Mouse (Mus musculus): ENCODE data around the gene Ralgapb.
A peak's percentile ranks its signal among the peaks of the same experiment; 100 is the strongest.
"Not testable (repeated sequence)": the region's sequence is repeated elsewhere in the genome, so short reads cannot be mapped to it uniquely, and the experiment has no call there.

Ralgapb gene

GRCm38 (mm10) chr2:158409595-158410021 lies at the start of gene Ralgapb:
Gene Ralgapb (plus strand): TSS chr2:158409848.
- DNase-seq (ENCODE audit: low spot score): peak; percentile 98

DNA sequence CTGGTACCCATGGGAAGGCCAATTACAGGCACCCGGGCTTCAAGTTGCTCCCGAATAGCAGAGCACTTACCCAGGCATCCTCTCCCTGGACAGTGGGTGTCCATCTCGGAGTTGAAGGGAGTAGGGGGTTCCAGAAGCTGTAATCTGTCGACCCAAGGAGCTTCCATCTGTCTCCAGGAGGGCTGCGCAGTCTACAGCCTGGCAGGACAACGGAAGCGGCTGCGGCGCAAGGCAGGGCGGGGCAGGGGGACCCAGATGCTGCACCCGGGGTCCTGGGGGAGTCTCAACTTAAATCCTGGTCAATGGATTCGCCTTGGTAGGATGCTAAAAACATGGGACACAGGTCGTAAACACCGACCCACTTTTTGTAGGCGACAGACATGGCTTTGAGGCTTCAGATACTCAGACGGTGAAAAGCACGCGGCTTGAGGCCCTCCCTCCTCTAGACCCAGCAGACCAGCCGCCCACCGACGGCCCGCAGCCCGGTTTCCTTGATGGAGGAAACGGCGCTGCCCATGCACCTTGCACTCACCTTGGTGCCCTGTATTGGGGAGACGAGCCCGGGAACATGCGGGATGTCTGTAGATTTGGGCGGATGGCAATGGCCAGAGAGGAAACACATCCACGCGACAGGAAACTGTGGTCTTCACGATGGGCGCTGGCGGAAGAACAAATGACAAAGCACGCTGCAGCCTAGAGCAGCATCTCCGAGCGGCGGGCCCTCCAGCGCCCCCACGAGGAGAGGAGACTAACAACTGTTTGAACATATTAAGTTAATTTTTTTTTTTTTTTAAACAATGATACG lies 48.6 kb upstream of the Ralgapb start:
- peak; percentile 68 for DNase-seq (ENCODE audit: low spot score)

DNA sequence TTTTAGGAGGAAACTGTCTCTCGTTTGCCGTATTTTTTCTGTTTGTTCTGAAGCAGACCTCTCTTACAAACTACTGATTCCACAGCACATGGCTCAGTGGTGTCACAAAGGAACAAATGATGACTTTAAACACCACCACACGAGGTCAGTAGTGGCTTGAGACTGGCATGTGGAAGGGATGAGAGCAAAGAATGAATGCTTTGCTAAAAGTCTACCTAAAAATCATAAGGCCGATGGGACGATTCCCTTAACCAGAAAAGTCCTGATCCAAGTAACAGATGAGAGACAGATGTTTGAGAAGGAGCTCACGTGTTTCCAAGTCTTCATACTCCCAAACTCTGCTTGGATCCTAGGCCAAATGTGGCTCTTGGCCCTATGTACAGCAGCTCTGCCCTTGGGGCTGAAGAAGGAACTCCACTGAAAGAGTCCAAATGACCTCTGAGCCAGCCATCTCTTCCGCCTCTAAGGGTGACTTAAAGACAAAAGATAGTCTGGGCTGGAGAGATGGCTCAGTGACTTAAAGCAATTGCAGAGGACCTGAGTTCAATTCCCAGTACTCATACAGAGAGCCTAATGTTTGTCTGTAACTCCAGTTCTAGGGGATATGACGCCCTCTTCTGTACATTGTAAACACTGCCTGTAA lies 47.8 kb upstream of the Ralgapb start:
- DNase-seq (ENCODE audit: low spot score): no peak

GRCm38 (mm10) chr2:158364175-158364574 lies 45.5 kb upstream of the Ralgapb start:
- no peak for DNase-seq (ENCODE audit: low spot score)

GRCm38 (mm10) chr2:158365099-158365850 lies 44.4 kb upstream of the Ralgapb start:
- DNase-seq (ENCODE audit: low spot score): no peak

DNA sequence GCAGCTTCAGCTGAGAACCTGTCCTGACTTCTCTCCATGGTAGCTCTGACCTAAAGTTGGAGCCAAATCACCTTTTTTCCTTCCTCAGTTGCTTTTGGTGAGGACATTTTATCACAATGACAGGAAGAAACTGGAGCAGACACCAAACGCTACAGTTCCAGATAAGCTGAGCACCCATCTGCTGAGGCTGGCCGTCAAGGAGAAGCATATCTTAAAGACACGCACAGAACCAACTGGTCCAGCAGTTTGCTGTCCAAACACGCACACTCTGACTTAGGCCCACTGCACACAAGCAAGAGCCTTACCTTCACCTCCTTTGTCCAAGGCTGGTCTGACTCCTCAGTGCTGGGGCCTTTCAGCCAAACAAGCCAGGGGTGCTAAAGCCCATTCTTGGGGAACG lies 42.0 kb upstream of the Ralgapb start:
- no peak for DNase-seq (ENCODE audit: low spot score)

DNA sequence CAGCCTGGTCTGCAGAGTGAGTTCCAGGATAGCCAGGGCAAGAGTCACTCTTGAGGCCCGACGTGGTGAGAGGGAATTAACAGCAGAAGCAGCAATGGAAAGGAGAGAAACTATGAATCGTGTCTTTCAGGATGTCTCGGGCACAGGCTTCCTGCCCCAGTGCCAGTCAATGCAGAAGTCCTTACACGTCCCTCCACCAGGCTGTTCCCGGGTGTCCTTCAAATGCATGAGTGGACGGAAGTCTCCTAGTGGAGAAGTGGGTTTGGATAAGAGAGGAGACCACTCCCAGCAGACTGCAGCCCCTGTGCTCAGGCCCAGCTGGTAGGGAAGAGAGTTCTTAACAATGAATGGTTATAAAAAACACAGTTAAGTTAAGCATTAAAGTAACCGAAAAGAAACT lies 41.3 kb upstream of the Ralgapb start:
- DNase-seq (ENCODE audit: low spot score): no peak

DNA sequence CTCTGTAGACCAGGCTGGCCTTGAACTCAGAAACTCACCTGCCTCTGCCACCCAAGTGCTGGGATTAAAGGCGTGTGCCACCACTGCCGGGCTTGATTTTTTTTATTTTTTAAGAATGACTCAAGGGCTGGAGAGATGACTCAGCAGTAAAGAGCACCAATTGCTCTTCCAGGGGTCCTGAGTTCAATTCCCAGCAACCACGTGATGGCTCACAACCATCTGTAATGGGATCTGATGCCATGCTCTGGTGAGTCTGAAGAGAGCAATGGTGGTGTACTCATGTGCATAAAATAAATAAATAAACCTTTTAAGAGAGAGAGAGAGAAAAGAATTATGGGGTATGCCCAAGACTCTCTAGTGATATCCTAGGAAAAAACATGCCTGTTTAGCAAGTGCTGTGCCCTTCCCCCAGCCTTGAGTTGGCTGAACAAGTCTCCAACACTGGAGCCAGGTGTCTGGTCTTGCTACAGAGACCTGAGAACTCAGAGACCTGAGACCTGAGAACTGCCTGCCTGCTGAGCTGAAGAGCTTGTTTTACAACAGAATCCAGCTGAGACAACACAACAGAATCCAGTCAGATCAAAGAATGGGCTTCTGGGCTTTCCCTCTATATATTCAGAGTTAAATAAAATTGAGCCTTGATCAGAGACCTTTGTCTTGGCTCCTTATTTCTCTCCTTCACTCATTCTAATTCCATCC lies 40.0 kb upstream of the Ralgapb start:
- no peak for DNase-seq (ENCODE audit: low spot score)

DNA sequence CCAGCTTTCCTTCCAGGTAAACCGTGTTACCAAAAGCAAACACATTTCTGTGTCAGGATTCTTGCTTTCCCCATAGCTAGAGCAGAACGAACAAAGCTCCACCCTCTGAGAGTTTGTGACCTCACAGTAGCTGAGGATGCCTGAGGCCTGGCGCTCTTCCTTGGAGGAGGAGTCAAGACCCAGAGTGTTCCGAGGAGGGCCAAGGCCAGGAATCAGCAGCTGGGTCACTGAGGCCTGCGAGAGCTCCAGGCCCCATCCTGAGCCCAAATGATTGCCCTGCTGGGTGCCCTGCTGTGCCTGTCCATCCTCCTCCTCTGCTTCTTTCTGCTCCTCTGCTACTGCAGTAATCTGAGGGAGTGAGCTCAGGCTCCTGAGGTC lies 39.5 kb upstream of the Ralgapb start:
- DNase-seq (ENCODE audit: low spot score): no peak

GRCm38 (mm10) chr2:158373061-158373460 lies 36.6 kb upstream of the Ralgapb start:
- DNase-seq (ENCODE audit: low spot score): no peak

DNA sequence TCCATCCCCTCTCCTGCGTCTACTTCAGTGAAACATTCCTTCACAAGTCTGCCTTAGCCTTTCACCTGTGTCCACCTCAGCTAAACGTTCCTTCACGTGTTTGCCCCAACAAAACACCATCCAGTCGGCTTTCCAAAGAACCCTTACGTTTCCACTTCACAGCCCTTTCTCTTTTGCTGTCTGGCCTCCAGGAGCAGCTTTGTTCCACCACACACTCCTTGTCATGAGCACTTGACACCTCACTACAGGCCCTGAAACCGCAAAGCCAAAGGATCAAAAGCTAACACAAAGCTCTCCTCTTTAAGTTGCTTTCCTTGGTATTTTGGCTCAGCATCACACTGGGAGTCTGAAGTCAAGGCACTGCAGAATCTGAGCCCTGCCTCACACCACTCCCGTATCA lies 36.1 kb upstream of the Ralgapb start:
- no peak for DNase-seq (ENCODE audit: low spot score)

DNA sequence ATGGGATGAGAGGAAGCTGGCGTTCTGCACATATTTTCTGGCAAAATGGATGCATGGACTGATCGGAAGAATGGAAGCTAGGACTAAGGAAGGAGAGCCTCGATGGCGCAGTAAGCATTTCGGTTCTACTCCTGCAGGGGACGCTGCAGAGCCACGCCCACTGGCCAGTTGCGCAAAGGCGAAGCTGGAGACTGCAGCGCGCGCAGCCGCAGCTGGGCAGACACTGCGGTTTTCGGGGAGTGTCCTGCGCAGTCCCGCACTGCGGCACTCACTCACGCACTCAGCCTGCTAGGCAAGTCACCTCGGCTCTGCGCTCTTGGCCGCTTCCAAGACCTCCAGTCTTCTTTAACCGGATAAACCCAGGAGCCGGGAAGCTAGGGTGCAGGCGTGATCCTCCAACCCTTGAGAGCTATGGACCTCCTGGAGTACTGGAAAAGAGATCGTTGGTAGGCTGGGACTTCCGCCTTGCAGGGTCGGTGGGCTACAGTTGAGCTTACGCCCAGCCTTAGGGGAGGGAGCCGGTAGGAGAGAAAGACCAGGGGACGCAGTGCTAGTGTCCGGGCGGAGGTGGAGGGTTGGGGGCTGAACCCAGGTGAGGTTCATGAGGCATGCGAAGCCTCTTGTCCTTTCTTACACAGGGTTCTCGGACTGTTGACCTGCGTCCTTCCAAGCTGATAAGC lies 34.1 kb upstream of the Ralgapb start, which contains the start of gene Snhg11:
Gene Snhg11 (plus strand): TSS at position 196 of the 680 bp plus-strand sequence.
- no peak for DNase-seq (ENCODE audit: low spot score)

GRCm38 (mm10) chr2:158376123-158376687 lies 33.4 kb upstream of the Ralgapb start:
- no peak for DNase-seq (ENCODE audit: low spot score)

- DNase-seq (ENCODE audit: low spot score): no peak
Observed at GRCm38 (mm10) chr2:158376798-158377197, 32.9 kb upstream of the Ralgapb start.

- no peak for DNase-seq (ENCODE audit: low spot score)
Observed at GRCm38 (mm10) chr2:158377811-158378210, 31.8 kb upstream of the Ralgapb start.

DNA sequence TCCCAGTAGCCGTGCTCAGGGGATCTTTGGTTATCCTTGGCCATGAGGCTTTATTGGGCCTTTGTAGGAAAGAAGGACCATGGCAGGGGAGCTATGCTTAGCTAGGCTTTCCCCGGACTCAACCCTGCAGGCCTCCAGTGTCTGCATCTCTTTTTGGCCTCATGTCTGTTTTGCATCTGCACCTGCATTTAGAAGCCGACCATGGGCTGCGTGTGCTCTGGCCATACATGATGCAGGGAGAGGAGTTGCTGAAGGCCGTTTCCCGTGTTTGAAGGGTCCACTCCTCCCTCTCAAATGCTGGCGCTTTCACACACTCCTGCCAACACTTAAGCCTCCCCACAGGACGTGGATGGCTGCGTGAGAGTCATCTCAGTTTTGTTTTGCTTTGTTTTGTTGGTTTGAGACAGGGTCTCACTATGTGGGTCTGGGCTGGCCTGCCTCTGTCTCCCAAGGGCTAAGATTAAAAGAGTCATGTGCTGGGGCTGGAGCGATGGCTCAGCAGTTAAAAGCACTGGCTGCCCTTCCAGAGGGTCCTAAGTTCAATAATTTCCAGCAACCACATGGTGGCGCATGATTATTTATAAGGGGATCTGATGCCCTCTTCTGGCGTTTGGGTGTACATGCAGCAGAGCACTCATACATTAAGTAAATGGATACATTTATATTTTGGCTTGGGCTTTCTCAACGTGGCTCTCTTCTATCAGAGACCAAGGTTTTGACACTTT lies 30.1 kb upstream of the Ralgapb start:
- DNase-seq (ENCODE audit: low spot score): no peak

DNA sequence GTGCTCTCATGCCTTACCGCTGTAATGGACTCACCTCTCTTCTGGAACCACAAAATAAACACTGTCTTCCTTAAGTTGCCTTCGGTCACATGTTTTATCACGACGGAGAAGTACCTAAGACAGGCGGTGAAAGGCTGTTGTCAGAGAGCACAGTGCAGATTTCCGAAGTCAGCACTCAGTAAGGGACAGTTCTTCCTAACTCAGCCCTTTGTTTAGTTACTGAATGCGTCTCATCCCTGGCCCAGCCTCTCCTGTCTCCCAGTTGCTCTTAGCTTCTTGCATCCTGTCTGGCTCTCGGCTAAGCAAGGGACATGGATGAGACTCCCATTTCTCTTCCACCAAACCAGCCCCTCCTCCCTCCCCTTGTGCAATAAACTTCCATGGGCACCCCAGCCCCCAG lies 23.6 kb upstream of the Ralgapb start:
- DNase-seq (ENCODE audit: low spot score): no peak

DNA sequence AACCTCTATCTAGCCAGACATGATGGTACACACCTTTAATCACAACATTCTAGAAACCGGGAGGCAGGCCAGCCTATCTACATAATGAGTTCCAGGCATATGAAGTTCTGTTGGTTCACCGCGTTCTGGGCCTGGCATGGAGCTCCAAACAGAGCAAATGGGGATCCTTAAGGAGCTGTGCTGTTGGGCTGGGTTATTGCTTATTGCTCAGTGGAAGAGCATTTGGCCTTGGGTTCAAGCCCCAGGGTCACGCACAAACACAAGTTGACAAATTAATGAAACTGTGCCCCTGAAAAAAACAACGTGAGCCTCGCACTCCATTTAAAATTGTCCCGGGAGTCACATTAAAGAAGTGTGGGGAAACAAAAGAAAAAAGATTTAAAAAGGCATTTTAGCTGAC lies 20.2 kb upstream of the Ralgapb start:
- DNase-seq (ENCODE audit: low spot score): no peak

- DNase-seq (ENCODE audit: low spot score): no peak
Observed at GRCm38 (mm10) chr2:158396369-158396768, 13.3 kb upstream of the Ralgapb start.

DNA sequence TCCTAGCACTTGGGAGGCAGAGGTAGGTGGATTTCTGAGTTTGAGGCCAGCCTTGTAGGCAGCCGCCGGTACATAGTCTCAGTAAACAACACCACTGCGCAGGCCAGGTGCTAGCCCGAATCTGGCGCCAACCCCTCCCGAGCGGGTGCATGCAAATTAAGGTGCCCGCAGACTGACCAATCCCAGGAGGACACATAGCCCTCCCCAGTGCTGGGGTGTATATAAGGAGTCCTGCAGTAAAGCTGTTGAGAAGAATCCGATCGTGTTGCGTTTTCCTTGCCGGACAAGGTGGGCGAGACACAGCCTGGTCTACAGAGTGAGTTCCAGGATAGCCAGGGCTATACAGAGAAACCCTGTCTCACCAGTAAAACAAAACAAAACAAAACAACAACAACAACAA lies 12.5 kb upstream of the Ralgapb start:
- DNase-seq (ENCODE audit: low spot score): not testable (repeated sequence)

GRCm38 (mm10) chr2:158402915-158403314 lies 6.7 kb upstream of the Ralgapb start:
- DNase-seq (ENCODE audit: low spot score): no peak

Measured in ovary, postnatal 10 days (tissue).